Mouse (Mus musculus) ovary, postnatal 36 days (tissue): ENCODE measurements around the gene Slc13a5.

ENCODE experiments used
- DNase-seq: peaks from one replicate; pipeline ENCODE4 v3.0.0; 2022; ENCODE audit warnings: low spot score, mixed read lengths

Slc13a5 gene

DNA sequence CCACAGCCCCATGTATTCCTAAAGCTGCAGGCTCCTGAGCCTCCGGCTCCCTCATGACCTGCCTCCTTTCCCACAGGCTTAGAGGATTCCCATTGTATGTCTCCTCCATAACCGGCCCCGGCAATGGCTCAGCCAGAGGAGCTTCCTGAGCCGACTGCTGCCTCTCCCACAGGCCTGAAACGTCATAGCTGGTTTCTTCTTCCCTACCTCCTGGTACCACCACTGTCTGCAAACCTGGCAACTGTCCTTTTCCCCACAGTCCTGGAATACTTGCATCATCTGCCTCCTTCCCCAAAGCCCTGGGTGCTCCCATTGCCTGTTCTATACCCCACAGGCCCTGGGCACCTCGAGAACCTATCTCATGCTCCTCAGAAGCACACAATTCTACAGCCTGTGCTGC lies 61.8 kb downstream of the Slc13a5 start:
- no peak for DNase-seq

DNA sequence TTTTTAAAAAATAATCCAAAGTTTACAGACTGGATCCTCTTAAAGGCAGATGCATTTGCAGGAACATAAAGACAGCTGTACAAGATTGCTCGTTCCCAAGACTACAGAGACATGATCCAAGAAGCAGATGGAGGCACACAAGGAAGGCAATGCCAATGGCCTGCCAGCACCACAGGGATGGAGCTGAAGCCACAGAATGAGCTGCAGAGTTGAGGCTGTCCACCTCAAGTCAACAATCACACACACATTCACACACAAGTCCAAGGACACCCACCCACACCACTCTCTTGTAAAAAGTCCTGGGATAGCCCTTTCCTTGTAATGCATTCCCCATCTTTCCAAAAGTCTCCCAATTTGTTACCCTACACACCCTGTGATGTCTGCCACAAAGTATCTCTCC lies 63.6 kb downstream of the Slc13a5 start:
- no peak for DNase-seq

DNA sequence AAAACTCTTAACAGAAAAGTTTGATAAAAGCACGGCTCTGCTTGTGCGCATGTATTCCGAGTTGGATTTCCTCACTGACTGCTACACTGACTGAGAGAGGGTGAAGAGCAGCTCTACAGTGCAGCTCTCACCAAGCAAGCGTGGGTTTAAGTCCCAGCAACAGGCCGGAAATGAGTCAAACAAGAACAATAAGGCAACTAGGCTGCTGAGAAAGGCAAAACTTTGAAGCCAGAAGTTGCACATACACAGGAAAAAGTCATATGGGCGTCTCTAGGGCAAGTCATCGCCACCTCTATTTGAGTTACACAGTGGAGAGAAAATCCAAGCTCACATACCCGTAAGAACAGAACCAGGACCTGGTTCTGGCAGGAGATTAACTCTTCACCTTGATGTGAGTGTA lies 70.5 kb downstream of the Slc13a5 start:
- DNase-seq = no peak

DNA sequence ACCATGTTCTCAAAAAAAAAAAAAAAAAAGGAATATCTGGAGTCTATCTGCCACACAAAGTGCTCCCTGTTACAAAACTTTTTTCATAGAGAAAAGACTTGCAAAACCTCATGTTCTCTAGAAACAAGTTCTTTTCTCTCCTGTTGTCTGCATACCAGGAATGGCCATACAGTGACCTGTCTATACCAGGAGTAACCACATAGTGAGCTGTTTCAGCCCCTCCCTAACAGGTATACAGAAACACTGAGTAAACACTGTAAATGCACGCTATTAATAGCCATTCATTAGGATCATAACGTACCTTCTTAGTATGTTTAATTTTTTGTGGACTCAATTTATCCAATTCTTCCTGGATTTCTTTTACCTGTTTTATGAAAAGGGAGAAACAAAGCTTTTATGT lies 72.8 kb downstream of the Slc13a5 start:
- no peak for DNase-seq
